Mouse (Mus musculus) liver, adult 2 months (tissue): ENCODE results near the gene Arhgef1. TPM values are rescaled to one million over a fixed set of nuclear protein-coding genes. Genes with fewer than 3 reads are reported as not detected.
A peak's percentile ranks its signal among the peaks of the same experiment; 100 is the strongest.

ENCODE experiments used
- DNase-seq: peaks from one replicate; pipeline ENCODE4 v3.0.0-alpha.2; 2011; ENCODE audit warnings: low read depth, low spot score; ENCODE audit errors: extremely low read depth
- H3K27ac ChIP-seq: fragments of 200-500 bp; replicated peaks from 2 replicates; pipeline ENCODE4 v1.5.1; 2012; ENCODE audit warnings: low read depth, mild to moderate bottlenecking, control low read depth, inconsistent platforms, low read length; ENCODE audit not compliant: insufficient read depth
- H3K27me3 ChIP-seq: fragments of 200-500 bp; 2 replicates; pipeline ENCODE4 v1.6.1; 2012; ENCODE audit warnings: mild to moderate bottlenecking, moderate library complexity, low read length, inconsistent platforms; ENCODE audit not compliant: control insufficient read depth, insufficient read depth
- H3K36me3 ChIP-seq: fragments of 200-500 bp; 2 replicates; pipeline ENCODE4 v1.6.1; 2012; ENCODE audit warnings: low read length, inconsistent platforms; ENCODE audit not compliant: control insufficient read depth, insufficient read depth
- H3K4me1 ChIP-seq: fragments of 200-500 bp; 2 replicates; pipeline ENCODE4 v1.6.1; 2011; ENCODE audit warnings: low read length; ENCODE audit not compliant: control insufficient read depth, insufficient read depth
- H3K4me3 ChIP-seq: fragments of 200-500 bp; 2 replicates; pipeline ENCODE4 v1.5.1; 2011; ENCODE audit warnings: low read depth, mild to moderate bottlenecking, control low read depth, low read length, moderate library complexity; ENCODE audit not compliant: insufficient read depth
- H3K79me2 ChIP-seq: fragments of 200-500 bp; 2 replicates; pipeline ENCODE4 v1.6.1; 2012; ENCODE audit warnings: inconsistent platforms, mild to moderate bottlenecking, low read length, moderate library complexity; ENCODE audit not compliant: control insufficient read depth, insufficient read depth
- H3K9ac ChIP-seq: fragments of 200-500 bp; 2 replicates; pipeline ENCODE4 v1.6.1; 2012; ENCODE audit warnings: low read depth, mild to moderate bottlenecking, control low read depth, inconsistent platforms, low read length
- CTCF ChIP-seq: fragments of 200-500 bp; IDR thresholded peaks from 2 replicates; pipeline ENCODE4 v1.5.1; 2011; ENCODE audit warnings: low read depth, low read length, control low read depth
- POLR2A ChIP-seq: fragments of 200-500 bp; IDR thresholded peaks from 2 replicates; pipeline ENCODE4 v1.6.1; 2011; ENCODE audit warnings: low read length, control low read depth; ENCODE audit not compliant: insufficient read depth; ENCODE audit errors: extremely low read depth
- WGBS: fragments of 180-500 bp; shearing (Covaris S2); methylation state at CpG from one replicate; pipeline ENCODE4 v1.1.7; 2018; 5-methylcytosine and 5-hydroxymethylcytosine counted together
- polyA plus RNA-seq: library from polyadenylated mRNA; depleted of rRNA; stranded (reverse); fragments of >200 nt; gene quantifications from 2 replicates; pipeline ENCODE4 v1.2.3, GENCODE M21; 2012
- total RNA-seq: library from RNA; depleted of rRNA; stranded (reverse); fragments of >200 nt; gene quantifications from 2 replicates; pipeline ENCODE4 v1.2.3, GENCODE M21; 2014

Arhgef1 gene
- total and polyA plus RNA-seq, 2 experiments: 8.5 to 62.9 TPM

GRCm38 (mm10) chr7:24943641-24944040 is 40.9 kb downstream of the Arhgef1 start:
- no peak for TF ChIP-seq CTCF
- no peak for TF ChIP-seq POLR2A
- H3K79me2 ChIP-seq: no peaks in the 10 kb centered on the region
- DNase-seq: no peak
- H3K4me3 ChIP-seq: no peak overlapping the region
- no peak overlapping the region for H3K9ac ChIP-seq
- whole genome bisulfite sequencing: 10% methylated on average over 6 of the region's 6 CpGs
- H3K27me3 ChIP-seq: peaks cover 41% of the 10 kb centered on the region
- no peaks in the 10 kb centered on the region for H3K4me1 ChIP-seq
- no peaks in the 10 kb centered on the region for H3K36me3 ChIP-seq
- H3K27ac ChIP-seq: no peak overlapping the region

- no peak for TF ChIP-seq POLR2A
- no peak for TF ChIP-seq CTCF
- 3% methylated on average over 71 of the region's 72 CpGs for WGBS
- peaks cover 43% of the 10 kb centered on the region for H3K27me3 ChIP-seq
- H3K27ac ChIP-seq: no peak within 1 kb of the TSS
- no peaks in the 10 kb centered on the region for H3K36me3 ChIP-seq
- H3K79me2 ChIP-seq: no peaks in the 10 kb centered on the region
- H3K4me1 ChIP-seq: no peaks in the 10 kb centered on the region
- no peak for DNase-seq
- H3K4me3 ChIP-seq: no peak within 1 kb of the TSS
- no peak within 1 kb of the TSS for H3K9ac ChIP-seq
Measured at GRCm38 (mm10) chr7:24944257-24944950, 41.7 kb downstream of the Arhgef1 start, which contains the start of gene Gm4881. Gene Gm4881 (minus strand): TSS chr7:24944494.

- H3K27ac ChIP-seq: no peak overlapping the region
- no peaks in the 10 kb centered on the region for H3K79me2 ChIP-seq
- H3K9ac ChIP-seq: no peak overlapping the region
- TF ChIP-seq CTCF (no peak), POLR2A (no peak)
- DNase-seq: no peak
- H3K4me3 ChIP-seq: no peak overlapping the region
- H3K4me1 ChIP-seq: no peaks in the 10 kb centered on the region
- H3K27me3 ChIP-seq: peaks cover 42% of the 10 kb centered on the region
- WGBS: 7% methylated on average over 7 of the region's 7 CpGs
- no peaks in the 10 kb centered on the region for H3K36me3 ChIP-seq
Measured at GRCm38 (mm10) chr7:24947316-24948048, 44.8 kb downstream of the Arhgef1 start.

- Histone ChIP-seq H3K4me3 (no peak overlapping the region), H3K79me2 (no peaks in the 10 kb centered on the region), H3K9ac (no peak overlapping the region), H3K36me3 (no peaks in the 10 kb centered on the region), H3K27me3 (peaks cover 46% of the 10 kb centered on the region), H3K4me1 (no peaks in the 10 kb centered on the region), H3K27ac (no peak overlapping the region)
- WGBS: 5% methylated on average over 29 of the region's 29 CpGs
- DNase-seq: no peak
- no peak for TF ChIP-seq CTCF
- TF ChIP-seq POLR2A: no peak
Measured at GRCm38 (mm10) chr7:24948774-24949173, 46.1 kb downstream of the Arhgef1 start.

- H3K4me1 ChIP-seq: no peaks in the 10 kb centered on the region
- H3K4me3 ChIP-seq: no peak overlapping the region
- peaks cover 43% of the 10 kb centered on the region for H3K27me3 ChIP-seq
- H3K27ac ChIP-seq: no peak overlapping the region
- 5% methylated on average over 8 of the region's 8 CpGs for WGBS
- H3K9ac ChIP-seq: no peak overlapping the region
- no peak for DNase-seq
- no peaks in the 10 kb centered on the region for H3K36me3 ChIP-seq
- H3K79me2 ChIP-seq: no peaks in the 10 kb centered on the region
- TF ChIP-seq POLR2A (no peak), CTCF (peak; percentile 89)
Measured at GRCm38 (mm10) chr7:24949958-24950623, 47.4 kb downstream of the Arhgef1 start.
